Mouse (Mus musculus): ENCODE data around the gene Nup85.
A peak's percentile ranks its signal among the peaks of the same experiment; 100 is the strongest.

The Nup85 gene

GRCm38 (mm10) chr11:115582913-115583606 is 18.8 kb downstream of the Nup85 start:
- no peak for DNase-seq (ENCODE audit: low spot score in 2 of 2)

GRCm38 (mm10) chr11:115584376-115585073 is 20.3 kb downstream of the Nup85 start:
- DNase-seq (ENCODE audit: low spot score in 2 of 2), result no peak

- no peak for DNase-seq (ENCODE audit: low spot score in 2 of 2)
Measured at GRCm38 (mm10) chr11:115585573-115586100, 21.4 kb downstream of the Nup85 start.

- DNase-seq (ENCODE audit: low spot score in 2 of 2), result no peak
Measured at GRCm38 (mm10) chr11:115586403-115586802, 22.2 kb downstream of the Nup85 start.

GRCm38 (mm10) chr11:115587984-115588383 is 23.8 kb downstream of the Nup85 start:
- no peak for DNase-seq (ENCODE audit: low spot score in 2 of 2)

- no peak for DNase-seq (ENCODE audit: low spot score in 2 of 2)
Measured at GRCm38 (mm10) chr11:115590526-115591075, 26.4 kb downstream of the Nup85 start.

GRCm38 (mm10) chr11:115595209-115595608 is 31.0 kb downstream of the Nup85 start:
- DNase-seq (ENCODE audit: low spot score in 2 of 2), result no peak

- DNase-seq (ENCODE audit: low spot score in 2 of 2), result no peak
Measured at GRCm38 (mm10) chr11:115598309-115598708, 34.1 kb downstream of the Nup85 start.

GRCm38 (mm10) chr11:115599722-115600121 is 35.5 kb downstream of the Nup85 start:
- DNase-seq (ENCODE audit: low spot score in 2 of 2), result no peak

- no peak for DNase-seq (ENCODE audit: low spot score in 2 of 2)
Measured at GRCm38 (mm10) chr11:115600743-115601142, 36.5 kb downstream of the Nup85 start.

GRCm38 (mm10) chr11:115601174-115601573 is 36.9 kb downstream of the Nup85 start:
- no peak for DNase-seq (ENCODE audit: low spot score in 2 of 2)

- DNase-seq (ENCODE audit: low spot score in 2 of 2), result no peak
Measured at GRCm38 (mm10) chr11:115603128-115603475, 38.9 kb downstream of the Nup85 start.

- DNase-seq (ENCODE audit: low spot score in 2 of 2), result peak; percentile 90 to 91
Measured at GRCm38 (mm10) chr11:115603476-115604303, 39.5 kb downstream of the Nup85 start, which contains the start of the genes Mrps7 and Gga3. Gene Mrps7 (plus strand): TSS chr11:115603925. Gene Gga3 (minus strand): TSS chr11:115604051.

- DNase-seq (ENCODE audit: low spot score in 2 of 2), result no peak
Measured at GRCm38 (mm10) chr11:115604304-115604696, 40.1 kb downstream of the Nup85 start.

- DNase-seq (ENCODE audit: low spot score in 2 of 2), result no peak
Measured at GRCm38 (mm10) chr11:115606733-115607132, 42.5 kb downstream of the Nup85 start.

GRCm38 (mm10) chr11:115608421-115609399 is 44.5 kb downstream of the Nup85 start:
- DNase-seq (ENCODE audit: low spot score in 2 of 2), result no peak

- no peak for DNase-seq (ENCODE audit: low spot score in 2 of 2)
Measured at GRCm38 (mm10) chr11:115609576-115609975, 45.3 kb downstream of the Nup85 start.

GRCm38 (mm10) chr11:115611173-115611572 is 46.9 kb downstream of the Nup85 start:
- DNase-seq (ENCODE audit: low spot score in 2 of 2), result no peak

GRCm38 (mm10) chr11:115612059-115612409 is 47.8 kb downstream of the Nup85 start:
- DNase-seq (ENCODE audit: low spot score in 2 of 2), result peak; percentile 81 to 84

GRCm38 (mm10) chr11:115612410-115613137 is 48.3 kb downstream of the Nup85 start, which contains the start of gene Mif4gd:
Gene Mif4gd (minus strand): TSS chr11:115612969.
- DNase-seq (ENCODE audit: low spot score in 2 of 2), result peak; percentile 94 to 95
